Mouse (Mus musculus) CH12.LX (cell line): ENCODE results near the gene Cd5. TPM values are rescaled to one million over a fixed set of nuclear protein-coding genes. Genes with fewer than 3 reads are reported as not detected.
A peak's percentile ranks its signal among the peaks of the same experiment; 100 is the strongest.

ENCODE experiments used
- DNase-seq: peaks from one replicate; pipeline ENCODE4 v3.0.0-alpha.2; 2013; ENCODE audit errors: extremely low read depth
- H3K27ac ChIP-seq: 2 replicates; pipeline ENCODE4 v1.5.1; 2012; ENCODE audit warnings: low read depth, mild to moderate bottlenecking, control low read depth, moderate library complexity; ENCODE audit not compliant: insufficient read depth
- H3K27me3 ChIP-seq: replicated peaks from 2 replicates; pipeline ENCODE3; 2012; ENCODE audit warnings: inconsistent platforms
- H3K36me3 ChIP-seq, 2 experiments: replicated peaks in 1 of 2; 2 replicates each; pipeline versions ENCODE3 to v1.6.1; 2012; ENCODE audit warnings: inconsistent platforms in 1 of 2, low read length in 1 of 2, mild to moderate bottlenecking in 1 of 2, mixed read lengths in 1 of 2, moderate library complexity in 1 of 2; ENCODE audit not compliant: control insufficient read depth in 1 of 2, insufficient read depth in 1 of 2
- H3K4me1 ChIP-seq, 2 experiments: 2 replicates each; pipeline ENCODE4 v1.6.1; 2012; ENCODE audit warnings: inconsistent platforms in 1 of 2, moderate library complexity in 1 of 2; ENCODE audit not compliant: insufficient read depth in 2 of 2, control insufficient read depth in 1 of 2
- H3K4me2 ChIP-seq: 2 replicates; pipeline ENCODE4 v1.6.1; 2012; ENCODE audit warnings: low read depth, mild to moderate bottlenecking, control low read depth; ENCODE audit not compliant: poor library complexity, insufficient read depth, severe bottlenecking
- H3K4me3 ChIP-seq, 3 experiments: fragments of 150-350 bp in 1 of 3; sonication (generic) in 1 of 3; replicated peaks in 1 of 3; 2 replicates each; pipeline versions ENCODE3 to v1.5.1; 2011 to 2012; ENCODE audit warnings: low read depth in 2 of 3, low read length in 2 of 3, mild to moderate bottlenecking in 2 of 3, moderate library complexity in 2 of 3, control low read depth in 1 of 3, improper control_type of control experiment in 1 of 3, inconsistent platforms in 1 of 3, mixed read lengths in 1 of 3; ENCODE audit not compliant: poor library complexity in 1 of 3
- H3K79me2 ChIP-seq: replicated peaks from 2 replicates; pipeline ENCODE4 v1.6.1; 2012; ENCODE audit warnings: mild to moderate bottlenecking, moderate library complexity; ENCODE audit not compliant: control insufficient read depth, poor library complexity, insufficient read depth, severe bottlenecking; ENCODE audit errors: extremely low read depth
- H3K9ac ChIP-seq: 2 replicates; pipeline ENCODE4 v1.6.1; 2012; ENCODE audit warnings: low read depth, mild to moderate bottlenecking, control low read depth, moderate library complexity; ENCODE audit not compliant: insufficient read depth
- H3K9me3 ChIP-seq: replicated peaks from 2 replicates; pipeline ENCODE3; 2012; ENCODE audit warnings: low read length, inconsistent platforms, mixed read lengths
- BHLHE40 ChIP-seq: IDR thresholded peaks from 2 replicates; pipeline ENCODE4 v1.6.1; 2011; ENCODE audit warnings: mild to moderate bottlenecking, low read depth, low read length, improper control_type of control experiment
- CHD1 ChIP-seq: IDR thresholded peaks from 2 replicates; pipeline ENCODE4 v1.6.1; 2012; ENCODE audit warnings: low read depth, low read length, improper control_type of control experiment, inconsistent platforms
- CHD2 ChIP-seq: IDR thresholded peaks from 2 replicates; pipeline ENCODE4 v1.6.1; 2011; ENCODE audit warnings: low read length, improper control_type of control experiment
- CTCF ChIP-seq, 2 experiments: IDR thresholded peaks in 1 of 2; conservative IDR thresholded peaks in 1 of 2; 2 replicates each; pipeline ENCODE4 v1.5.1; 2011 to 2012; ENCODE audit warnings: low read depth in 2 of 2, low read length in 2 of 2, improper control_type of control experiment in 1 of 2, inconsistent platforms in 1 of 2, mild to moderate bottlenecking in 1 of 2, moderate library complexity in 1 of 2
- E2F4 ChIP-seq: IDR thresholded peaks from 2 replicates; pipeline ENCODE4 v1.6.1; 2011; ENCODE audit warnings: low read depth, low read length, improper control_type of control experiment; ENCODE audit not compliant: insufficient replicate concordance
- ELF1 ChIP-seq: IDR thresholded peaks from 2 replicates; pipeline ENCODE4 v1.6.1; 2014; ENCODE audit warnings: low read depth, mild to moderate bottlenecking, inconsistent platforms, low read length, improper control_type of control experiment
- ETS1 ChIP-seq: conservative IDR thresholded peaks from 2 replicates; pipeline ENCODE4 v1.6.1; 2012; ENCODE audit warnings: low read depth, mild to moderate bottlenecking, inconsistent platforms, low read length, improper control_type of control experiment, moderate library complexity
- GABPA ChIP-seq: IDR thresholded peaks from 2 replicates; pipeline ENCODE4 v1.6.1; 2012; ENCODE audit warnings: low read depth, low read length, improper control_type of control experiment, inconsistent platforms; ENCODE audit not compliant: insufficient replicate concordance
- HCFC1 ChIP-seq: IDR thresholded peaks from 2 replicates; pipeline ENCODE4 v1.6.1; 2012; ENCODE audit warnings: low read depth, mild to moderate bottlenecking, inconsistent platforms, low read length, improper control_type of control experiment
- JUN ChIP-seq: IDR thresholded peaks from 2 replicates; pipeline ENCODE4 v1.6.1; 2011; ENCODE audit warnings: low read depth, mild to moderate bottlenecking, low read length, improper control_type of control experiment, moderate library complexity; ENCODE audit not compliant: insufficient read depth
- JUND ChIP-seq: conservative IDR thresholded peaks from 2 replicates; pipeline ENCODE4 v1.6.1; 2011; ENCODE audit warnings: low read depth, low read length, improper control_type of control experiment
- KAT2A ChIP-seq: IDR thresholded peaks from 2 replicates; pipeline ENCODE4 v1.6.1; 2012; ENCODE audit warnings: low read length, improper control_type of control experiment, inconsistent platforms; ENCODE audit not compliant: insufficient replicate concordance
- MAX ChIP-seq: IDR thresholded peaks from 2 replicates; pipeline ENCODE4 v1.6.1; 2011; ENCODE audit warnings: low read length, improper control_type of control experiment
- MAZ ChIP-seq: IDR thresholded peaks from 2 replicates; pipeline ENCODE4 v1.6.1; 2012; ENCODE audit warnings: low read depth, mild to moderate bottlenecking, inconsistent platforms, low read length, improper control_type of control experiment, moderate library complexity
- MEF2A ChIP-seq: IDR thresholded peaks from 2 replicates; pipeline ENCODE4 v1.6.1; 2014; ENCODE audit warnings: low read depth, mild to moderate bottlenecking, inconsistent platforms, low read length, improper control_type of control experiment, borderline replicate concordance
- MYC ChIP-seq: IDR thresholded peaks from 2 replicates; pipeline ENCODE4 v1.6.1; 2011; ENCODE audit warnings: low read depth, mild to moderate bottlenecking, improper control_type of control experiment, low read length
- NELFE ChIP-seq: IDR thresholded peaks from 2 replicates; pipeline ENCODE4 v1.6.1; 2011; ENCODE audit warnings: low read depth, low read length, improper control_type of control experiment
- NRF1 ChIP-seq: IDR thresholded peaks from 2 replicates; pipeline ENCODE4 v1.6.1; 2014; ENCODE audit warnings: low read depth, mild to moderate bottlenecking, inconsistent platforms, low read length, improper control_type of control experiment, moderate library complexity
- PAX5 ChIP-seq: IDR thresholded peaks from 2 replicates; pipeline ENCODE4 v1.6.1; 2012; ENCODE audit warnings: low read length, inconsistent platforms, mixed read lengths
- POLR2A ChIP-seq: IDR thresholded peaks from 2 replicates; pipeline ENCODE4 v1.6.1; 2011; ENCODE audit warnings: low read depth, mild to moderate bottlenecking, improper control_type of control experiment, low read length
- RCOR1 ChIP-seq: conservative IDR thresholded peaks from 2 replicates; pipeline ENCODE4 v1.6.1; 2012; ENCODE audit warnings: low read depth, mild to moderate bottlenecking, inconsistent platforms, low read length, improper control_type of control experiment
- SIN3A ChIP-seq: IDR thresholded peaks from 2 replicates; pipeline ENCODE4 v1.6.1; 2012; ENCODE audit warnings: low read length, improper control_type of control experiment, inconsistent platforms
- SMC3 ChIP-seq: IDR thresholded peaks from 2 replicates; pipeline ENCODE4 v1.6.1; 2011; ENCODE audit warnings: low read depth, low read length, improper control_type of control experiment
- TBP ChIP-seq: conservative IDR thresholded peaks from 2 replicates; pipeline ENCODE4 v1.6.1; 2011; ENCODE audit warnings: low read depth, low read length, improper control_type of control experiment
- TCF12 ChIP-seq: IDR thresholded peaks from 2 replicates; pipeline ENCODE4 v1.6.1; 2014; ENCODE audit warnings: low read depth, mild to moderate bottlenecking, inconsistent platforms, low read length, improper control_type of control experiment
- UBTF ChIP-seq: IDR thresholded peaks from 2 replicates; pipeline ENCODE4 v1.6.1; 2012; ENCODE audit warnings: low read depth, mild to moderate bottlenecking, inconsistent platforms, low read length, improper control_type of control experiment, moderate library complexity
- USF1 ChIP-seq: IDR thresholded peaks from 2 replicates; pipeline ENCODE4 v1.6.1; 2014; ENCODE audit warnings: low read depth, mild to moderate bottlenecking, inconsistent platforms, low read length, improper control_type of control experiment
- ZC3H11A ChIP-seq: IDR thresholded peaks from 2 replicates; pipeline ENCODE4 v1.6.1; 2012; ENCODE audit warnings: low read depth, mild to moderate bottlenecking, inconsistent platforms, low read length, improper control_type of control experiment
- ZKSCAN1 ChIP-seq: IDR thresholded peaks from 2 replicates; pipeline ENCODE4 v1.6.1; 2012; ENCODE audit warnings: low read depth, inconsistent platforms, low read length, improper control_type of control experiment, borderline replicate concordance
- ZMIZ1 ChIP-seq: IDR thresholded peaks from 2 replicates; pipeline ENCODE4 v1.6.1; 2012; ENCODE audit warnings: low read depth, mild to moderate bottlenecking, inconsistent platforms, low read length, improper control_type of control experiment
- ZNF384 ChIP-seq: IDR thresholded peaks from 2 replicates; pipeline ENCODE4 v1.6.1; 2012; ENCODE audit warnings: low read depth, low read length, improper control_type of control experiment, inconsistent platforms
- dilution Hi-C: fragments of 300-500 bp; cut with MboI; formaldehyde crosslinking; loops from 2 replicates; pipeline ENCODE4 v1.14.3; 2020; ENCODE audit warnings: low sequenced_read_pairs; ENCODE audit not compliant: extremely low pct_unique_long_range_greater_than_20kb, extremely low pct_ligation_motif_present
- in situ Hi-C: fragments of 300-500 bp; cut with MboI; formaldehyde crosslinking; loops from 3 replicates; pipeline ENCODE4 v1.14.3; 2019; ENCODE audit warnings: low sequenced_read_pairs, low pct_ligation_motif_present, low pct_unique_long_range_greater_than_20kb, mixed read lengths
- polyA plus RNA-seq: library from polyadenylated mRNA; unstranded; fragments of >175 nt; gene quantifications from 2 replicates; pipeline ENCODE4 v1.2.1, GENCODE M21; 2012; ENCODE audit warnings: low read depth; ENCODE audit not compliant: insufficient read length
- total RNA-seq, 2 experiments: library from RNA; depleted of rRNA; stranded (reverse); fragments of 300-350 nt in 1 of 2; fragments of >200 nt in 1 of 2; gene quantifications; 2 replicates each; pipeline ENCODE4 v1.2.3; 2012 to 2014

The Cd5 gene
- total and polyA plus RNA-seq, 3 experiments, result 8.7 to 51.4 (median 17.7) TPM

GRCm38 (mm10) chr19:10691121-10691520 lies 47.7 kb downstream of the Cd5 start:
- Histone ChIP-seq H3K9ac (peak overlapping the region; percentile 29), H3K27ac (peak overlapping the region; percentile 78; the same call in 1 of the 2 replicates), H3K79me2 (peaks cover 52% of the 10 kb centered on the region), H3K27me3 (no peaks in the 10 kb centered on the region), H3K9me3 (no peaks in the 10 kb centered on the region), H3K4me1 (peaks cover 34 to 69% of the 10 kb centered on the region in 2 experiments), H3K4me3 (no peak overlapping the region), H3K36me3 (peaks cover 0 to 13% of the 10 kb centered on the region in 2 experiments), H3K4me2 (peak overlapping the region; percentile 80)
- TF ChIP-seq MEF2A (no peak), BHLHE40 (no peak), PAX5 (no peak), MAX (no peak), GABPA (no peak), ZC3H11A (no peak), CHD2 (no peak), ZKSCAN1 (no peak), ZNF384 (no peak), ZMIZ1 (no peak), UBTF (no peak), MYC (no peak), HCFC1 (no peak), POLR2A (no peak), RCOR1 (no peak), JUN (no peak), SIN3A (no peak), TCF12 (no peak), ETS1 (no peak), TBP (no peak)
- dilution Hi-C loops, result no loop called here
- no peak for DNase-seq
- in situ Hi-C loops, result no loop called here

- H3K27ac ChIP-seq, result peak overlapping the region; percentile 92
- in situ Hi-C loops, result no loop called here
- TF ChIP-seq ELF1 (no peak), BHLHE40 (peak; percentile 65), ZC3H11A (no peak), E2F4 (no peak), HCFC1 (no peak), MAZ (no peak), POLR2A (0 out of 2 replicates have a peak, but pooled peaks have one; percentile 21), KAT2A (no peak), CTCF (conservative IDR thresholded peaks at IDR 0.05 in 1 of 2, IDR thresholded peaks at IDR 0.05 in 1 of 2; ENCODE audit: low read depth in 2 of 2, low read length in 2 of 2) (no peak), SMC3 (no peak), JUN (peak; percentile 95), UBTF (no peak), NELFE (no peak; the same call in 1 of the 2 replicates), MAX (peak; percentile 59; the same call in 1 of the 2 replicates), CHD1 (no peak), ETS1 (peak; percentile 79), TBP (no peak), MEF2A (peak; percentile 84; the same call in 1 of the 2 replicates), TCF12 (peak; percentile 43; the same call in 1 of the 2 replicates), PAX5 (no peak), USF1 (no peak), NRF1 (no peak), ZKSCAN1 (no peak), JUND (peak; percentile 93), CHD2 (peak; percentile 69)
These were observed 48.5 kb downstream of the Cd5 start for GRCm38 (mm10) chr19:10690336-10690735.

More at GRCm38 (mm10) chr19:10690336-10690735, 48.5 kb downstream of the Cd5 start:
- dilution Hi-C loops, result no loop called here
- Histone ChIP-seq H3K9me3 (no peaks in the 10 kb centered on the region), H3K9ac (peak overlapping the region; percentile 73), H3K4me1 (peaks cover 33 to 61% of the 10 kb centered on the region in 2 experiments), H3K79me2 (peaks cover 45% of the 10 kb centered on the region), H3K4me3 (peak overlapping the region; percentile 18 to 81 (median 79)), H3K27me3 (peaks cover 2% of the 10 kb centered on the region), H3K36me3 (peaks cover 0 to 11% of the 10 kb centered on the region in 2 experiments), H3K4me2 (peak overlapping the region; percentile 80)
- peak; percentile 51 for DNase-seq
